Mouse (Mus musculus): ENCODE results near the gene Cdh23. TPM values are rescaled to one million over a fixed set of nuclear protein-coding genes. Genes with fewer than 3 reads are reported as not detected.

The Cdh23 gene
- polyA plus RNA-seq, 1 experiment, result 0.19 TPM

- no peaks in the 10 kb centered on the region for H3K36me3 ChIP-seq (ENCODE audit: control insufficient read depth, insufficient read depth)
- no peaks in the 10 kb centered on the region for H3K27me3 ChIP-seq (ENCODE audit: control insufficient read depth, insufficient read depth, insufficient read length)
- no peaks in the 10 kb centered on the region for H3K79me3 ChIP-seq (ENCODE audit: low read depth)
- H3K79me2 ChIP-seq (ENCODE audit: control insufficient read depth, insufficient read depth), result no peaks in the 10 kb centered on the region
- H3ac ChIP-seq (ENCODE audit: control insufficient read depth, insufficient read length, low read depth), result no peak overlapping the region
- H3K4me3 ChIP-seq (ENCODE audit: insufficient read depth, poor library complexity, severe bottlenecking), result no peak overlapping the region
- TF ChIP-seq CEBPB (IDR thresholded peaks at IDR 0.05; ENCODE audit: low read depth) (no peak), FOSL1 (IDR thresholded peaks at IDR 0.05; ENCODE audit: insufficient read depth, low read length, poor library complexity, severe bottlenecking) (no peak), MAX (IDR thresholded peaks at IDR 0.05) (no peak), MYOG (IDR thresholded peaks at IDR 0.05; ENCODE audit: control insufficient read depth, extremely low read depth, insufficient read length) (no peak), CTCF (IDR thresholded peaks at IDR 0.05; ENCODE audit: control insufficient read depth, insufficient read depth, insufficient read length) (no peak), USF1 (IDR thresholded peaks at IDR 0.05; ENCODE audit: low read depth) (no peak), MYOD1 (IDR thresholded peaks at IDR 0.05; ENCODE audit: control insufficient read depth, insufficient read length, low read depth) (no peak)
Observed at GRCm38 (mm10) chr10:60363426-60363825, 332.9 kb downstream of the Cdh23 start.

- Histone ChIP-seq H3K79me3 (ENCODE audit: low read depth) (no peaks in the 10 kb centered on the region), H3K79me2 (ENCODE audit: control insufficient read depth, insufficient read depth) (no peaks in the 10 kb centered on the region), H3K36me3 (ENCODE audit: control insufficient read depth, insufficient read depth) (no peaks in the 10 kb centered on the region), H3ac (ENCODE audit: control insufficient read depth, insufficient read length, low read depth) (no peak overlapping the region), H3K4me3 (ENCODE audit: insufficient read depth, poor library complexity, severe bottlenecking) (no peak overlapping the region), H3K27me3 (ENCODE audit: control insufficient read depth, insufficient read depth, insufficient read length) (no peaks in the 10 kb centered on the region)
- no peak for TF ChIP-seq USF1 (IDR thresholded peaks at IDR 0.05; ENCODE audit: low read depth)
- no peak for TF ChIP-seq CEBPB (IDR thresholded peaks at IDR 0.05; ENCODE audit: low read depth)
- no peak for TF ChIP-seq MAX (IDR thresholded peaks at IDR 0.05)
- no peak for TF ChIP-seq MYOG (IDR thresholded peaks at IDR 0.05; ENCODE audit: control insufficient read depth, extremely low read depth, insufficient read length)
- no peak for TF ChIP-seq FOSL1 (IDR thresholded peaks at IDR 0.05; ENCODE audit: insufficient read depth, low read length, poor library complexity, severe bottlenecking)
- TF ChIP-seq CTCF (IDR thresholded peaks at IDR 0.05; ENCODE audit: control insufficient read depth, insufficient read depth, insufficient read length), result no peak
- TF ChIP-seq MYOD1 (IDR thresholded peaks at IDR 0.05; ENCODE audit: control insufficient read depth, insufficient read length, low read depth), result no peak
Observed at GRCm38 (mm10) chr10:60362310-60362628, 334.0 kb downstream of the Cdh23 start.

- Histone ChIP-seq H3K27me3 (ENCODE audit: control insufficient read depth, insufficient read depth, insufficient read length) (no peaks in the 10 kb centered on the region), H3K36me3 (ENCODE audit: control insufficient read depth, insufficient read depth) (no peaks in the 10 kb centered on the region), H3K79me3 (ENCODE audit: low read depth) (no peaks in the 10 kb centered on the region), H3K4me3 (ENCODE audit: insufficient read depth, poor library complexity, severe bottlenecking) (no peak overlapping the region), H3K79me2 (ENCODE audit: control insufficient read depth, insufficient read depth) (no peaks in the 10 kb centered on the region), H3ac (ENCODE audit: control insufficient read depth, insufficient read length, low read depth) (no peak overlapping the region)
- TF ChIP-seq MYOG (IDR thresholded peaks at IDR 0.05; ENCODE audit: control insufficient read depth, extremely low read depth, insufficient read length), result no peak
- no peak for TF ChIP-seq MYOD1 (IDR thresholded peaks at IDR 0.05; ENCODE audit: control insufficient read depth, insufficient read length, low read depth)
- no peak for TF ChIP-seq CEBPB (IDR thresholded peaks at IDR 0.05; ENCODE audit: low read depth)
- TF ChIP-seq USF1 (IDR thresholded peaks at IDR 0.05; ENCODE audit: low read depth), result no peak
- TF ChIP-seq CTCF (IDR thresholded peaks at IDR 0.05; ENCODE audit: control insufficient read depth, insufficient read depth, insufficient read length), result no peak
- TF ChIP-seq FOSL1 (IDR thresholded peaks at IDR 0.05; ENCODE audit: insufficient read depth, low read length, poor library complexity, severe bottlenecking), result no peak
- no peak for TF ChIP-seq MAX (IDR thresholded peaks at IDR 0.05)
Observed at GRCm38 (mm10) chr10:60361615-60362309, 334.5 kb downstream of the Cdh23 start.

GRCm38 (mm10) chr10:60358776-60359175 lies 337.5 kb downstream of the Cdh23 start:
- Histone ChIP-seq H3K27me3 (ENCODE audit: control insufficient read depth, insufficient read depth, insufficient read length) (no peaks in the 10 kb centered on the region), H3ac (ENCODE audit: control insufficient read depth, insufficient read length, low read depth) (no peak overlapping the region), H3K4me3 (ENCODE audit: insufficient read depth, poor library complexity, severe bottlenecking) (no peak overlapping the region), H3K36me3 (ENCODE audit: control insufficient read depth, insufficient read depth) (no peaks in the 10 kb centered on the region), H3K79me2 (ENCODE audit: control insufficient read depth, insufficient read depth) (no peaks in the 10 kb centered on the region), H3K79me3 (ENCODE audit: low read depth) (no peaks in the 10 kb centered on the region)
- TF ChIP-seq FOSL1 (IDR thresholded peaks at IDR 0.05; ENCODE audit: insufficient read depth, low read length, poor library complexity, severe bottlenecking) (no peak), MYOD1 (IDR thresholded peaks at IDR 0.05; ENCODE audit: control insufficient read depth, insufficient read length, low read depth) (no peak), CTCF (IDR thresholded peaks at IDR 0.05; ENCODE audit: control insufficient read depth, insufficient read depth, insufficient read length) (no peak), CEBPB (IDR thresholded peaks at IDR 0.05; ENCODE audit: low read depth) (no peak), MYOG (IDR thresholded peaks at IDR 0.05; ENCODE audit: control insufficient read depth, extremely low read depth, insufficient read length) (no peak), USF1 (IDR thresholded peaks at IDR 0.05; ENCODE audit: low read depth) (no peak), MAX (IDR thresholded peaks at IDR 0.05) (no peak)

- Histone ChIP-seq H3ac (ENCODE audit: control insufficient read depth, insufficient read length, low read depth) (no peak overlapping the region), H3K36me3 (ENCODE audit: control insufficient read depth, insufficient read depth) (no peaks in the 10 kb centered on the region), H3K4me3 (ENCODE audit: insufficient read depth, poor library complexity, severe bottlenecking) (no peak overlapping the region), H3K79me2 (ENCODE audit: control insufficient read depth, insufficient read depth) (no peaks in the 10 kb centered on the region), H3K79me3 (ENCODE audit: low read depth) (no peaks in the 10 kb centered on the region), H3K27me3 (ENCODE audit: control insufficient read depth, insufficient read depth, insufficient read length) (no peaks in the 10 kb centered on the region)
- TF ChIP-seq MYOD1 (IDR thresholded peaks at IDR 0.05; ENCODE audit: control insufficient read depth, insufficient read length, low read depth), result no peak
- TF ChIP-seq USF1 (IDR thresholded peaks at IDR 0.05; ENCODE audit: low read depth), result no peak
- TF ChIP-seq FOSL1 (IDR thresholded peaks at IDR 0.05; ENCODE audit: insufficient read depth, low read length, poor library complexity, severe bottlenecking), result no peak
- TF ChIP-seq MAX (IDR thresholded peaks at IDR 0.05), result no peak
- no peak for TF ChIP-seq MYOG (IDR thresholded peaks at IDR 0.05; ENCODE audit: control insufficient read depth, extremely low read depth, insufficient read length)
- TF ChIP-seq CEBPB (IDR thresholded peaks at IDR 0.05; ENCODE audit: low read depth), result no peak
- TF ChIP-seq CTCF (IDR thresholded peaks at IDR 0.05; ENCODE audit: control insufficient read depth, insufficient read depth, insufficient read length), result no peak
Observed at GRCm38 (mm10) chr10:60357901-60358300, 338.4 kb downstream of the Cdh23 start.

All from C2C12 (cell line).